Mouse (Mus musculus) midbrain, embryonic 13.5 days (tissue): ENCODE results near the gene Olfr485. TPM values are rescaled to one million over a fixed set of nuclear protein-coding genes. Genes with fewer than 3 reads are reported as not detected.

Experiments used
- polyA plus RNA-seq: library from polyadenylated mRNA; unstranded; fragments of >200 nt; fragmentation: Nextera tagmentation; extraction: Ambion mirVana; gene quantifications from 2 replicates; pipeline ENCODE4 v1.2.1, GENCODE M21; 2015

Gene Olfr485
- polyA plus RNA-seq, 1 experiment from 2014 or later: not detected

Other genes starting within 250 kb of the Olfr485 start
- not detected in 2 replicates for gene Olfr473, start 229.4 kb downstream of the Olfr485 start, polyA plus RNA-seq
- gene Olfr474, start 205.2 kb downstream of the Olfr485 start, polyA plus RNA-seq: not detected in 2 replicates
- gene Olfr476, start 195.1 kb downstream of the Olfr485 start, polyA plus RNA-seq: not detected in 2 replicates
- not detected in 2 replicates for gene Olfr477, start 173.2 kb downstream of the Olfr485 start, polyA plus RNA-seq
- gene Olfr478, start 125.9 kb downstream of the Olfr485 start, polyA plus RNA-seq: not detected in 2 replicates
- gene Olfr479, start 109.2 kb downstream of the Olfr485 start, polyA plus RNA-seq: not detected in 2 replicates
- not detected in 2 replicates for gene Olfr480, start 92.5 kb downstream of the Olfr485 start, polyA plus RNA-seq
- gene Olfr481, start 80.0 kb downstream of the Olfr485 start, polyA plus RNA-seq: not detected in 2 replicates
- 0.08 TPM in 1 of 2 replicates, not detected in the other for gene Olfr482, start 62.3 kb downstream of the Olfr485 start, polyA plus RNA-seq
- gene Olfr483, start 59.0 kb downstream of the Olfr485 start, polyA plus RNA-seq: not detected in 2 replicates
- gene Olfr484, start 32.4 kb downstream of the Olfr485 start, polyA plus RNA-seq: not detected in 2 replicates
- gene Olfr486, start 12.9 kb upstream of the Olfr485 start, polyA plus RNA-seq: not detected in 2 replicates
- not detected in 2 replicates for gene Olfr487, start 54.8 kb upstream of the Olfr485 start, polyA plus RNA-seq
- not detected in 2 replicates for gene Olfr488, start 98.5 kb upstream of the Olfr485 start, polyA plus RNA-seq
- not detected in 2 replicates for gene Olfr490, start 129.1 kb upstream of the Olfr485 start, polyA plus RNA-seq
- not detected in 2 replicates for gene Olfr491, start 153.6 kb upstream of the Olfr485 start, polyA plus RNA-seq
- gene Olfr492, start 163.8 kb upstream of the Olfr485 start, polyA plus RNA-seq: not detected in 2 replicates
- gene Olfr493, start 187.1 kb upstream of the Olfr485 start, polyA plus RNA-seq: not detected in 2 replicates
- not detected in 2 replicates for gene Olfr494, start 205.5 kb upstream of the Olfr485 start, polyA plus RNA-seq
- gene Olfr495, start 233.3 kb upstream of the Olfr485 start, polyA plus RNA-seq: not detected in 2 replicates